Mouse (Mus musculus) stomach, embryonic 14.5 days (tissue): Measurements from ENCODE around the gene Naa20. TPM values are rescaled to one million over a fixed set of nuclear protein-coding genes. Genes with fewer than 3 reads are reported as not detected.

Experiments used
- ATAC-seq: fragments of 200-750 bp; cut with Nextera tagmentation; 2 replicates; pipeline ENCODE4 v1.8.0; 2017; ENCODE audit warnings: low read depth, moderate TSS enrichment; ENCODE audit not compliant: insufficient number of reproducible peaks, insufficient read depth, low FRiP score
- H3K27ac ChIP-seq: fragments of 300-500 bp; sonication (generic); 2 replicates; pipeline ENCODE4 v1.5.1; 2014; ENCODE audit warnings: mild to moderate bottlenecking, low read length, moderate library complexity, mixed read lengths
- H3K27me3 ChIP-seq: fragments of 300-500 bp; sonication (generic); 2 replicates; pipeline ENCODE4 v1.6.1; 2014; ENCODE audit warnings: low read length, control low read depth, mixed read lengths; ENCODE audit not compliant: control insufficient read depth, insufficient read depth
- H3K36me3 ChIP-seq: fragments of 300-500 bp; sonication (generic); 2 replicates; pipeline ENCODE4 v1.6.1; 2014; ENCODE audit warnings: mild to moderate bottlenecking, control low read depth, low read length, moderate library complexity, mixed read lengths; ENCODE audit not compliant: control insufficient read depth, insufficient read depth
- H3K4me1 ChIP-seq: fragments of 300-500 bp; sonication (generic); 2 replicates; pipeline ENCODE4 v1.6.1; 2014; ENCODE audit warnings: low read length, control low read depth, mixed read lengths; ENCODE audit not compliant: control insufficient read depth, insufficient read depth
- H3K4me2 ChIP-seq: fragments of 300-500 bp; sonication (generic); replicated peaks from 2 replicates; pipeline ENCODE4 v1.6.1; 2014; ENCODE audit warnings: low read depth, low read length, control low read depth
- H3K4me3 ChIP-seq: fragments of 300-500 bp; sonication (generic); 2 replicates; pipeline ENCODE4 v1.5.1; 2014; ENCODE audit warnings: low read depth, low read length, control low read depth
- H3K9ac ChIP-seq: fragments of 300-500 bp; sonication (generic); replicated peaks from 2 replicates; pipeline ENCODE4 v1.6.1; 2014; ENCODE audit warnings: low read depth, mild to moderate bottlenecking, control low read depth, low read length, moderate library complexity, mixed read lengths
- H3K9me3 ChIP-seq: fragments of 300-500 bp; sonication (generic); 2 replicates; pipeline ENCODE4 v1.6.1; 2016; ENCODE audit warnings: low read depth, low read length, control low read depth; ENCODE audit not compliant: control insufficient read depth
- whole genome bisulfite sequencing: fragments of 180-500 bp; shearing (Covaris S2); extraction: QIAGEN DNeasy Blood & Tissue Kit; methylation state at CpG from one replicate; pipeline ENCODE4 v1.1.7; 2014; 5-methylcytosine and 5-hydroxymethylcytosine counted together
- polyA plus RNA-seq: library from polyadenylated mRNA; unstranded; fragments of >200 nt; fragmentation: Nextera tagmentation; extraction: Ambion mirVana; gene quantifications from 2 replicates; pipeline ENCODE4 v1.2.1, GENCODE M21; 2014

Gene Naa20
- polyA plus RNA-seq, 1 experiment from 2014 or later: 178 TPM

DNA sequence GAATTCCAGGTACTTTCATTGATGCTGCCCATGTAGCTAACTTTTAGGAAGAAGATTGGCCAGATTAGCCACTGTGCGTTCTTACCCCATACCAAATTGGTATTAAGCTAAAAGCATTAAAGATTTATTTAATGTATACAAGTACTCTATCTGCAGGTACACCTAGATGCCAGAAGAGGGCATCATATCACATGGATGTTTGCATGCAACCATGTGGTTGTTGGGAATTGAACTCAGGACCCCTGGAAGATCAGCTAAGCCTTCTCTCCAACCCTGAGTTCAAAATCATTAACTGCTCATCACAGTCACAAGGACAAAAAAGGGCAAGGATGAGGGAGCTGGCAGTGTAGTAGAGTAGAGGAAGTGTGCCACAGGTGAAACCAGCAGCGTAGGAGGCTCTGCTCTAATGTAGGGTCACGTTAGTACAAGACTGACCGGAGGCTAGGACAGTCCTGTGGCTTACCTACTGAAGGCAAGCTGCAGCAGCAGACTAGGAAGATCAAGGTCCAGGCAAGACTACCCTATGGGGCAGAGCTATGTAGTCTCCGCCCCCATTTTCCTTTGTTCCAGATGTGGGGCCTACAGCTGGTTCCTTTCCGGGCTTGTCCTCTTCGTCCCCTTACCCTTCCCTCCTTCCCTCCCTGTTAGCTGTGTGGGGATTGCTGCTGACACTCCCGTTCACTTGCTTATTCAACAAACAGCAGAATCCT lies 19.2 kb downstream of the Naa20 start:
- no peaks in the 10 kb centered on the region for H3K4me1 ChIP-seq
- no peak overlapping the region for H3K27ac ChIP-seq
- H3K9me3 ChIP-seq: no peaks in the 10 kb centered on the region
- no peak overlapping the region for H3K4me3 ChIP-seq
- ATAC-seq: no peak
- peaks cover 58% of the 10 kb centered on the region for H3K36me3 ChIP-seq
- H3K27me3 ChIP-seq: no peaks in the 10 kb centered on the region
- 86% methylated on average over 8 of the region's 8 CpGs for WGBS
- no peak overlapping the region for H3K9ac ChIP-seq
- no peak overlapping the region for H3K4me2 ChIP-seq

DNA sequence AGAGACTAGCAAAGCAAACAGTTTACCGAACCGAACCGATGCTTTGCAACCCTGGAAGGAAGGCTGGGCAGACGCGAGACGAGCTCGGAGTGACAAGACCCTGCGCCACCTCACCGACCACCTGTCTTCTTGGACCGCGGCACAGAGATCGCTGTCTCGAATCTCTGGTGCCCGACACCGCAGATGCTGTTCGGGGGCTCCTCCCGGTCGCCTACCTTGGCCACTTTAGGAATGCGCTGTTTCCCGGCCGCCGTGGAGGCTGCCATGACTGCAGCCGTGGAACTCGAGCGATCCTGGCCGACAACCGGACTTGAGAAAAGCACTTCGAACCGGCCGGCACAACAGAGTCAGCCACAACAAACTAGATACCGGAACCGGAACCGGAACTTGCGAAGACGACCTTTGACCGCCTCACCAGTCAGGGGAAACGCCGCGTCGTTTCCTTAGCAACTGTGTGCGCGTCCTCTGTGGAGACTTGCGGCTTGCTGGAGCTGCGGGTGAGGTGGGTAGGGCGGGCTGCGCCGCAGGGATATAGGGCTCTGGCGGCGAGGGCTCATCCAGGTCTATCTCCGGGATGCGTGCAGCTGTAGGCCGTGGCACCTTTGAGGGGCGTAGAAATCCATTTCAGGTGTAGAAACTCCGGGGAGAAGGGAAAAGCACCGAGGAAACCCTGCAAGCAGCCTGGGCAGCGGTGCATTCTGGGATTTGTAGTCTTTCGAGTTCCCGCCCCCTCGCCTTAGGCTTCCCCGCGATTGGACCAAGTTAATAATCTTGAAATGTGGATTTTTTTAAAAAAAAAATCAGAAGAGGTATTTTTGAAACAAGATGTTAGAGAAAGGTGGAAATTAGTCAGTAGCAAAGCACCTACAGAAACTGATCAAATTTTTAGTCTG lies 32.7 kb downstream of the Naa20 start, which contains the start of the genes Cfap61 and Crnkl1:
TSS of gene Cfap61 (plus strand) at position 446 of the 893 bp plus-strand sequence.
TSS of gene Crnkl1 (minus strand) at position 676 of the 893 bp plus-strand sequence.
- H3K9ac ChIP-seq: peak within 1 kb of the TSS; percentile 50
- ATAC-seq: peak; percentile 96
- H3K4me2 ChIP-seq: peak within 1 kb of the TSS; percentile 92
- no peak within 1 kb of the TSS for H3K27ac ChIP-seq
- peaks cover 26% of the 10 kb centered on the region for H3K36me3 ChIP-seq
- peaks cover 7% of the 10 kb centered on the region; the same call in 1 of the 2 replicates for H3K4me1 ChIP-seq
- H3K4me3 ChIP-seq: peak within 1 kb of the TSS; percentile 73
- H3K27me3 ChIP-seq: no peaks in the 10 kb centered on the region
- H3K9me3 ChIP-seq: no peaks in the 10 kb centered on the region
- under 1% methylated on average over 61 of the region's 61 CpGs for WGBS

DNA sequence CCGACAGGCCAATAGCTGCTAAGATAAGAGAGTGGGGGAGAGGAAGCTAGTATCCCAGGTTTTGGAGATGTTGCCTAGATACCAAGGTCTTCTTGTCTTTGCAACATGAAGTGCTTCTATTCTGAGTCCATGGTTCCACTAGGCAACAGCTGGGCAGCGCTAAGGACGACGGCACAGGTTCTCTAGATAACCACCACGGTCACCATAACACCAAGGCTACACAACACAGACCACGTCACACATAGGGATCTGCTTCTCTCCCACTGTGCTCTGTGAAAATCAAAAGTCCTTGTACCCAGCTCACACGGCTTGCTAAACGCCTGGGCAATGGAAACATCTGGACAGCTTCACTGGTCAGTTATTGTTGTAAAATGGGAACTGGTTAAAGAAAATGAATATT lies 35.1 kb downstream of the Naa20 start:
- no peak overlapping the region for H3K27ac ChIP-seq
- H3K9me3 ChIP-seq: no peaks in the 10 kb centered on the region
- H3K27me3 ChIP-seq: no peaks in the 10 kb centered on the region
- H3K4me3 ChIP-seq: no peak overlapping the region
- peaks cover 7% of the 10 kb centered on the region; the same call in 1 of the 2 replicates for H3K4me1 ChIP-seq
- peaks cover 7% of the 10 kb centered on the region; the same call in 1 of the 2 replicates for H3K36me3 ChIP-seq
- ATAC-seq: no peak
- 81% methylated on average over 8 of the region's 8 CpGs for WGBS
- H3K4me2 ChIP-seq: no peak overlapping the region
- no peak overlapping the region for H3K9ac ChIP-seq

DNA sequence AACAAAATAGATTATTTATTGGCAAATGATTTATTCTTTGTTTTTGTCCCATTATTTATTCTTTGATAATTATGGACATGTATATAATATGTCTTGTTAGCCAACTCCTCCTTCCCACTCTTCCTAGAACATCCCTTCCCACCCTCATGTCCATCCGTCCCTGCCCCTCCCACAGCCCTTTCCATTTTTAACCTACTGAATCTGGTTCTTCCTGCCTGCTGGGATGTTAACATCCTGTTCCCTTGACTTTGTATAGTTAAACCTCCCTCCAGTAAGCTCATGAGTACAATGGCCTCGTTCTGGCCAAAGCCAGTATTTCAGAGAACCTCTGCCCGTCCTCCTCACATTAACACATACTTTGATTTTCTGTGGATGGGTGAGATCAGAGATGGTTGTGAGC lies 39.5 kb downstream of the Naa20 start:
- H3K27ac ChIP-seq: no peak overlapping the region
- ATAC-seq: no peak

DNA sequence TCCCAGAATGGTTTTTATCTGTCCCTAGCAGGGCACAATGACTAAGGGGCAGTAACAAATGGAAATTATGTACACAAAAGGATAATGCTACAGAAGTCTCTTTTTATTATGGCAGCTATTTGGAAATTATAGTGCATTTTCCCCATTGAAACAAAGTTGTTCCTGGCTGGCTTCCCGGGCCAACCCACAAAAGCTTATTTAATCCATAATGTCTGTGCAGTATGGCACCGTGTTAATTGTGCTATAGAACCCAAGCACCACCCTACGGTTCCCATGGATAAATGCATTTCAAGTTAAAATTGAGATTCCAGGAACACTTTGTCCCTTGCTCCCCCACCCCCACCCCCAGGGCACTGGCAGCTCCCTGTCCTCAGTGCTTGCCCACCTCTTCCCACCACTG lies 42.4 kb downstream of the Naa20 start:
- Histone ChIP-seq H3K4me2 (no peak overlapping the region), H3K9ac (no peak overlapping the region), H3K9me3 (no peaks in the 10 kb centered on the region), H3K4me1 (no peaks in the 10 kb centered on the region; the same call in 1 of the 2 replicates), H3K36me3 (no peaks in the 10 kb centered on the region), H3K4me3 (no peak overlapping the region), H3K27ac (no peak overlapping the region), H3K27me3 (no peaks in the 10 kb centered on the region)
- WGBS: 87% methylated on average over 3 of the region's 3 CpGs
- no peak for ATAC-seq

More for the DNA sequence above, 39.5 kb downstream of the Naa20 start:
- no peak overlapping the region for H3K4me3 ChIP-seq
- no peaks in the 10 kb centered on the region for H3K36me3 ChIP-seq
- 60% methylated on average over 3 of the region's 3 CpGs for WGBS
- H3K9me3 ChIP-seq: no peaks in the 10 kb centered on the region
- no peaks in the 10 kb centered on the region for H3K4me1 ChIP-seq
- H3K9ac ChIP-seq: no peak overlapping the region
- H3K27me3 ChIP-seq: no peaks in the 10 kb centered on the region
- no peak overlapping the region for H3K4me2 ChIP-seq

DNA sequence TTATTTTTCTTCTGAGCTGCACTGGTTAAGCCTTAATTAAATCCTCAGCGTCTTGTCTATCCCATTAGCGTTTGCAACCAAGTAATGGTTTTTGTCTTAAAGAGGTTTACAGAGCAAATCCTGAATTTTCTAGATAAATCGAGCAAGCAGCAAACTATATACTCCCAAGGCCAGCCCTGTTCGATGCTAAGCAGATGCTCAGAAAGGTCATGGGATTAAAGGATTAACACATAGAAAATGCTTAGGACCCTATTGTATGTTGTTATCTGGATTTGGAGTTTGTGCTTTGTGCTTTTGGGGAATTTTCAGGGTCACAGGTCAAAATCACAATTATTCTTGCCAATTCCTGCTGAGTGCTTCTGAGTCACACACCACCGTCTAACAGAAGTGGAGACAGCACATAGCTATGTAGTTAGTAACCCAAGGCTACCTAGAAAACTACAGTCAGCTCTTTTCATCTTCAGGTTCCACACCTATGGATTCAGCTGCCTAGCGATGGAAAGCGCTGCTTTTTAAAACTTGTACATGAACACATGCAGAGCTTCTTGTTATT lies 46.6 kb downstream of the Naa20 start:
- Histone ChIP-seq H3K27me3 (no peaks in the 10 kb centered on the region), H3K27ac (no peak overlapping the region), H3K4me1 (no peaks in the 10 kb centered on the region; the same call in 1 of the 2 replicates), H3K4me2 (no peak overlapping the region), H3K9ac (no peak overlapping the region), H3K36me3 (no peaks in the 10 kb centered on the region), H3K4me3 (no peak overlapping the region), H3K9me3 (no peaks in the 10 kb centered on the region)
- no peak for ATAC-seq
- 67% methylated on average over 7 of the region's 7 CpGs for WGBS

DNA sequence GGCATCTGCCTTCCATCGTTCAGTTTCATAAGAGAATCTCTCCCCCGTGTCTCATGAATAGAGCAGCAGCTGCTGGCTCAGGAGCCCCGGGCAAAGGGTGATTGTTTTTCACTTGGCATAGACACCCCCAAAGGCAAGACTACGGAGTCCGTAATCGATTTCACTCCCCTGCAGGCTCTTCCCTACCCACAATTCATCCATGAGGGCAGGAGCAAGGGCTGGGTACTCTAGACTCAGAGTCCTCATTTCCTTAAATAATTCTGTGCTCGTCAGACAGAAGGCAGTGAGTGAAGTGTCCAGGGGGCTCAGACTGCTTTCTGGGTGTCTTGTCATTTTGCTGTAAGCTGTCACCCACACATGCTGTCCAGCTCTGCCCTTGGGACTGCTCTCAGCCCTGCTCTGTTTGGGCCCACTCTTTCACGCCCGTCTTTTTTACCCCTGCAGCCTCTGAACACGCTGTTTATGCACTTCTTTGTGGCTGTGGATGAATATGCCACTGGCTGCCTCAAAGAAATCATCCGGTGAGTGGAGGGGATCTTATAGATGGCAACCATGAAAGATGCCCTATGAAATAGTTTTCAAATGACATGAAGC lies 47.7 kb downstream of the Naa20 start:
- Histone ChIP-seq H3K36me3 (no peaks in the 10 kb centered on the region), H3K9me3 (no peaks in the 10 kb centered on the region), H3K9ac (no peak overlapping the region), H3K4me2 (no peak overlapping the region), H3K27me3 (no peaks in the 10 kb centered on the region), H3K27ac (no peak overlapping the region), H3K4me1 (no peaks in the 10 kb centered on the region; the same call in 1 of the 2 replicates), H3K4me3 (no peak overlapping the region)
- 36% methylated on average over 11 of the region's 11 CpGs for WGBS
- ATAC-seq: no peak

DNA sequence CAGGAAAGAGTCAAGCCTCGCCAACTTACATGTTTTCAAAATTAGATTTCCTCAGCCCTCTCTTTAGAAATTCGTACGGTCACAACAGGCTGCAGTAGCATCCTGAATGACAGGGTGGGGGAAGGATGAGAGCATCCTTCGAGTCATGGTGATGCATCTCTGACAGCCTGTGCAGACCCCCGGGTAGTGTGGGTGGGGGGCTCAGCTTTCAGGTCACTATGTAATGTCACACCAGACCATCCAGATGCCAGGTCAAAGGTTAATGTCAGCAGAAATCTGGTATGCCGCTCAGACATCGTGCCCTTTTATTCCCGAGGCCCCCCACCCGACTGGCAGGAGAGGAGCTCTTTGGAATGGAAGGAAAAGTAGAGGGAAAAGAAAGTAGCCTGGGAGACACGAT lies 48.3 kb downstream of the Naa20 start:
- Histone ChIP-seq H3K9ac (no peak overlapping the region), H3K27ac (no peak overlapping the region), H3K4me2 (no peak overlapping the region), H3K27me3 (no peaks in the 10 kb centered on the region), H3K4me1 (no peaks in the 10 kb centered on the region; the same call in 1 of the 2 replicates), H3K36me3 (no peaks in the 10 kb centered on the region), H3K4me3 (no peak overlapping the region), H3K9me3 (no peaks in the 10 kb centered on the region)
- 23% methylated on average over 10 of the region's 10 CpGs for WGBS
- no peak for ATAC-seq
